Mouse (Mus musculus) intestine, embryonic 16.5 days (tissue): Measurements from ENCODE around the gene Ifrd2. TPM values are rescaled to one million over a fixed set of nuclear protein-coding genes. Genes with fewer than 3 reads are reported as not detected.

Source experiments
- ATAC-seq: fragments of 200-750 bp; cut with Nextera tagmentation; 2 replicates; pipeline ENCODE4 v1.8.0; 2017; ENCODE audit warnings: moderate TSS enrichment, moderate library complexity
- H3K27ac ChIP-seq: fragments of 300-500 bp; sonication (generic); 2 replicates; pipeline ENCODE4 v1.5.1; 2014; ENCODE audit warnings: mild to moderate bottlenecking, low read length
- H3K27me3 ChIP-seq: fragments of 300-500 bp; sonication (generic); replicated peaks from 2 replicates; pipeline ENCODE4 v1.6.1; 2014; ENCODE audit warnings: low read length, control low read depth, mixed read lengths; ENCODE audit not compliant: control insufficient read depth, insufficient read depth
- H3K36me3 ChIP-seq: fragments of 300-500 bp; sonication (generic); 2 replicates; pipeline ENCODE4 v1.6.1; 2014; ENCODE audit warnings: low read length, control low read depth; ENCODE audit not compliant: control insufficient read depth, insufficient read depth
- H3K4me1 ChIP-seq: fragments of 300-500 bp; sonication (generic); 2 replicates; pipeline ENCODE4 v1.6.1; 2014; ENCODE audit warnings: low read length, control low read depth, mixed read lengths; ENCODE audit not compliant: control insufficient read depth, insufficient read depth
- H3K4me2 ChIP-seq: fragments of 300-500 bp; sonication (generic); 2 replicates; pipeline ENCODE4 v1.6.1; 2014; ENCODE audit warnings: low read depth, low read length, control low read depth
- H3K4me3 ChIP-seq: fragments of 300-500 bp; sonication (generic); 2 replicates; pipeline ENCODE4 v1.5.1; 2014; ENCODE audit warnings: mild to moderate bottlenecking, low read length
- H3K9ac ChIP-seq: fragments of 300-500 bp; sonication (generic); 2 replicates; pipeline ENCODE4 v1.6.1; 2014; ENCODE audit warnings: low read depth, low read length
- H3K9me3 ChIP-seq: fragments of 300-500 bp; sonication (generic); 2 replicates; pipeline ENCODE4 v1.6.1; 2016; ENCODE audit warnings: low read length, control low read depth; ENCODE audit not compliant: control insufficient read depth
- whole genome bisulfite sequencing: fragments of 180-500 bp; shearing (Covaris S2); extraction: QIAGEN DNeasy Blood & Tissue Kit; methylation state at CpG from one replicate; pipeline ENCODE4 v1.1.7; 2014; 5-methylcytosine and 5-hydroxymethylcytosine counted together
- polyA plus RNA-seq: library from polyadenylated mRNA; unstranded; fragments of >200 nt; fragmentation: Nextera tagmentation; extraction: Ambion mirVana; gene quantifications from 2 replicates; pipeline ENCODE4 v1.2.1, GENCODE M21; 2015

Gene Ifrd2
- polyA plus RNA-seq, 1 experiment from 2014 or later: 89.6 TPM

- H3K9me3 ChIP-seq: no peaks in the 10 kb centered on the region
- H3K4me2 ChIP-seq: peak overlapping the region; percentile 96
- H3K9ac ChIP-seq: peak overlapping the region; percentile 75
- H3K27me3 ChIP-seq: no peaks in the 10 kb centered on the region
- ATAC-seq: no peak
- 32% methylated on average over 23 of the region's 23 CpGs for WGBS
- peak overlapping the region; percentile 62 for H3K4me3 ChIP-seq
- H3K36me3 ChIP-seq: no peaks in the 10 kb centered on the region
- peaks cover 41% of the 10 kb centered on the region for H3K4me1 ChIP-seq
- H3K27ac ChIP-seq: peak overlapping the region; percentile 58
These were observed 36.8 kb upstream of the Ifrd2 start for GRCm38 (mm10) chr9:107550491-107551116.

- H3K4me2 ChIP-seq: peak within 1 kb of the TSS; percentile 96
- peak within 1 kb of the TSS; percentile 75 for H3K9ac ChIP-seq
- peak within 1 kb of the TSS; percentile 62 for H3K4me3 ChIP-seq
- peak within 1 kb of the TSS; percentile 77 for H3K27ac ChIP-seq
- 1% methylated on average over 63 of the region's 63 CpGs for WGBS
- no peaks in the 10 kb centered on the region for H3K36me3 ChIP-seq
- peak; percentile 49 for ATAC-seq
- H3K27me3 ChIP-seq: no peaks in the 10 kb centered on the region
- H3K4me1 ChIP-seq: peaks cover 48% of the 10 kb centered on the region
- H3K9me3 ChIP-seq: no peaks in the 10 kb centered on the region
These were observed 36.1 kb upstream of the Ifrd2 start, which contains the start of gene Rassf1 for GRCm38 (mm10) chr9:107551117-107551889. Gene Rassf1, plus strand, starts transcription at chr9:107551555.

GRCm38 (mm10) chr9:107551890-107552355 is 35.5 kb upstream of the Ifrd2 start:
- Histone ChIP-seq H3K36me3 (no peaks in the 10 kb centered on the region), H3K4me1 (peaks cover 52% of the 10 kb centered on the region)
- 15% methylated on average over 8 of the region's 8 CpGs for WGBS

GRCm38 (mm10) chr9:107552690-107553393 is 34.6 kb upstream of the Ifrd2 start:
- H3K9me3 ChIP-seq: no peaks in the 10 kb centered on the region
- no peak for ATAC-seq
- peaks cover 8% of the 10 kb centered on the region; the same call in 1 of the 2 replicates for H3K36me3 ChIP-seq
- peak overlapping the region; percentile 94; the same call in 1 of the 2 replicates for H3K9ac ChIP-seq
- peaks cover 47% of the 10 kb centered on the region for H3K4me1 ChIP-seq
- no peak overlapping the region for H3K27ac ChIP-seq
- H3K4me3 ChIP-seq: peak overlapping the region; percentile 84; the same call in 1 of the 2 replicates
- no peaks in the 10 kb centered on the region for H3K27me3 ChIP-seq
- H3K4me2 ChIP-seq: peak overlapping the region; percentile 96
- 72% methylated on average over 5 of the region's 5 CpGs for WGBS

More at GRCm38 (mm10) chr9:107551890-107552355, 35.5 kb upstream of the Ifrd2 start:
- Histone ChIP-seq H3K4me3 (peak overlapping the region; percentile 62), H3K9ac (peak overlapping the region; percentile 75), H3K27ac (peak overlapping the region; percentile 77), H3K9me3 (no peaks in the 10 kb centered on the region), H3K4me2 (peak overlapping the region; percentile 96), H3K27me3 (no peaks in the 10 kb centered on the region)
- ATAC-seq: no peak

GRCm38 (mm10) chr9:107553541-107554318 is 33.7 kb upstream of the Ifrd2 start:
- no peaks in the 10 kb centered on the region for H3K9me3 ChIP-seq
- peak; percentile 50 for ATAC-seq
- H3K4me3 ChIP-seq: peak overlapping the region; percentile 84
- peak overlapping the region; percentile 88 for H3K27ac ChIP-seq
- peaks cover 47% of the 10 kb centered on the region for H3K4me1 ChIP-seq
- peak overlapping the region; percentile 96 for H3K4me2 ChIP-seq
- H3K36me3 ChIP-seq: peaks cover 12% of the 10 kb centered on the region; the same call in 1 of the 2 replicates
- 4% methylated on average over 37 of the region's 37 CpGs for WGBS
- H3K27me3 ChIP-seq: no peaks in the 10 kb centered on the region
- peak overlapping the region; percentile 94 for H3K9ac ChIP-seq

- Histone ChIP-seq H3K9me3 (no peaks in the 10 kb centered on the region), H3K4me1 (peaks cover 47% of the 10 kb centered on the region), H3K4me2 (peak overlapping the region; percentile 96), H3K4me3 (peak overlapping the region; percentile 84), H3K36me3 (peaks cover 16% of the 10 kb centered on the region), H3K9ac (peak overlapping the region; percentile 94), H3K27ac (peak overlapping the region; percentile 98), H3K27me3 (no peaks in the 10 kb centered on the region)
- ATAC-seq: peak; percentile 92
- WGBS: under 1% methylated on average over 53 of the region's 53 CpGs
These were observed 33.1 kb upstream of the Ifrd2 start for GRCm38 (mm10) chr9:107554319-107554825.

GRCm38 (mm10) chr9:107555031-107555457 is 32.4 kb upstream of the Ifrd2 start:
- Histone ChIP-seq H3K27ac (peak overlapping the region; percentile 98), H3K4me3 (peak overlapping the region; percentile 84), H3K36me3 (peaks cover 16% of the 10 kb centered on the region), H3K9me3 (no peaks in the 10 kb centered on the region), H3K9ac (peak overlapping the region; percentile 94), H3K4me2 (peak overlapping the region; percentile 96), H3K4me1 (peaks cover 47% of the 10 kb centered on the region), H3K27me3 (no peaks in the 10 kb centered on the region)
- ATAC-seq: peak; percentile 11
- 0% methylated on average over 23 of the region's 23 CpGs for WGBS

GRCm38 (mm10) chr9:107555701-107556100 is 31.7 kb upstream of the Ifrd2 start:
- peaks cover 43% of the 10 kb centered on the region for H3K4me1 ChIP-seq
- peak overlapping the region; percentile 94 for H3K9ac ChIP-seq
- no peaks in the 10 kb centered on the region for H3K27me3 ChIP-seq
- H3K4me3 ChIP-seq: peak overlapping the region; percentile 84
- no peak for ATAC-seq
- H3K4me2 ChIP-seq: peak overlapping the region; percentile 96
- WGBS: 33% methylated on average over 2 of the region's 2 CpGs
- peak overlapping the region; percentile 98 for H3K27ac ChIP-seq
- peaks cover 16% of the 10 kb centered on the region for H3K36me3 ChIP-seq
- no peaks in the 10 kb centered on the region for H3K9me3 ChIP-seq
